Mouse (Mus musculus) kidney, embryonic 15.5 days (tissue): ENCODE measurements around the gene Vmn1r63. TPM values are rescaled to one million over a fixed set of nuclear protein-coding genes. Genes with fewer than 3 reads are reported as not detected.
"Not testable (repeated sequence)": the region's sequence is repeated elsewhere in the genome, so short reads cannot be mapped to it uniquely, and the experiment has no call there.

Source experiments
- ATAC-seq: fragments of 200-750 bp; cut with Nextera tagmentation; replicated peaks from 2 replicates; pipeline ENCODE4 v1.8.0; 2017; ENCODE audit warnings: moderate TSS enrichment; ENCODE audit not compliant: low FRiP score
- H3K27ac ChIP-seq: fragments of 300-500 bp; sonication (generic); 2 replicates; pipeline ENCODE4 v1.5.1; 2015; ENCODE audit warnings: mild to moderate bottlenecking, inconsistent platforms
- H3K27me3 ChIP-seq: fragments of 300-500 bp; sonication (generic); 2 replicates; pipeline ENCODE4 v1.6.1; 2015; ENCODE audit warnings: inconsistent platforms
- H3K36me3 ChIP-seq: fragments of 300-500 bp; sonication (generic); 2 replicates; pipeline ENCODE4 v1.6.1; 2015; ENCODE audit warnings: inconsistent platforms
- H3K4me1 ChIP-seq: fragments of 300-500 bp; sonication (generic); 2 replicates; pipeline ENCODE4 v1.6.1; 2015; ENCODE audit warnings: inconsistent platforms
- H3K4me2 ChIP-seq: fragments of 300-500 bp; sonication (generic); 2 replicates; pipeline ENCODE4 v1.6.1; 2015; ENCODE audit warnings: moderate library complexity, mild to moderate bottlenecking, inconsistent platforms
- H3K4me3 ChIP-seq: fragments of 300-500 bp; sonication (generic); replicated peaks from 2 replicates; pipeline ENCODE4 v1.5.1; 2015; ENCODE audit warnings: mild to moderate bottlenecking, inconsistent platforms
- H3K9ac ChIP-seq: fragments of 300-500 bp; sonication (generic); 2 replicates; pipeline ENCODE4 v1.6.1; 2015; ENCODE audit warnings: mild to moderate bottlenecking, inconsistent platforms
- H3K9me3 ChIP-seq: fragments of 300-500 bp; sonication (generic); replicated peaks from 2 replicates; pipeline ENCODE4 v1.6.1; 2016; ENCODE audit warnings: inconsistent platforms
- WGBS: fragments of 180-500 bp; shearing (Covaris S2); methylation state at CpG from one replicate; pipeline ENCODE4 v1.1.7; 2015; ENCODE audit warnings: mixed read lengths; 5-methylcytosine and 5-hydroxymethylcytosine counted together
- polyA plus RNA-seq: library from polyadenylated mRNA; unstranded; fragments of >200 nt; fragmentation: Nextera tagmentation; extraction: Ambion mirVana; gene quantifications from 2 replicates; pipeline ENCODE4 v1.2.1, GENCODE M21; 2015

Vmn1r63 gene
- polyA plus RNA-seq = not detected in 2 replicates

DNA sequence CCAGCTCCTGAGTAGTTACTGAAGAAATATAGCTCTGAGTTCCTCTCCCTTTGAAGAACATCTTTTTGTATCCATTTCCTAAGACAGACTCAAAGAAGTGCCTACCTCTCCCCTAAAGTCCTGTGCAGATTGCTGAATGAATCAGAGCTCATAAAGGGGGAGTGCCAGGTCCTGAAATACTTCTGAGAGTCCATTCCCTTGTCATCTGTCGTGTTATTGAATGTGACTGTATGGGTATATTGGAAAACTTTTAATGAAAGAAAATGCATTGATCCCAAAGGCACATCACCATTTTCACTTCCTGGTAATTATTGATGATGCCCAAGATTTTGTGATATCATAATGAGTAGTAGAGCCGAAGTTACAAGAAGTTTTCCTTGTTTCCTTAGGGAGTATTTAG, at the start of gene Vmn1r63:
Gene Vmn1r63 (minus strand): TSS at position 101 of the 400 bp plus-strand sequence.
- not testable (repeated sequence) for H3K4me1 ChIP-seq, H3K27me3 ChIP-seq
- WGBS = no CpG with 5 or more reads among the region's 2 CpGs

More for the DNA sequence above, at the start of gene Vmn1r63:
- H3K9me3 ChIP-seq, H3K9ac ChIP-seq, H3K4me3 ChIP-seq, ATAC-seq, H3K4me2 ChIP-seq, H3K36me3 ChIP-seq, H3K27ac ChIP-seq: not testable (repeated sequence)

Other genes with a start within 250 kb of the Vmn1r63 start
- not detected in 2 replicates for gene Vmn1r61, start 192.2 kb downstream of the Vmn1r63 start, polyA plus RNA-seq
- not detected in 2 replicates for gene Vmn1r62, start 131.8 kb downstream of the Vmn1r63 start, polyA plus RNA-seq
- gene Vmn1r64, start 79.1 kb upstream of the Vmn1r63 start, polyA plus RNA-seq = not detected in 2 replicates
- not detected in 2 replicates for gene Vmn1r65, start 205.6 kb upstream of the Vmn1r63 start, polyA plus RNA-seq
- not detected in 2 replicates for gene Nlrp4c, start 239.7 kb upstream of the Vmn1r63 start, polyA plus RNA-seq